Mouse (Mus musculus): ENCODE results near the gene Rab4a. TPM values are rescaled to one million over a fixed set of nuclear protein-coding genes. Genes with fewer than 3 reads are reported as not detected.

Gene Rab4a
- total RNA-seq, 1 experiment from 2014 or later: 23.6 TPM

DNA sequence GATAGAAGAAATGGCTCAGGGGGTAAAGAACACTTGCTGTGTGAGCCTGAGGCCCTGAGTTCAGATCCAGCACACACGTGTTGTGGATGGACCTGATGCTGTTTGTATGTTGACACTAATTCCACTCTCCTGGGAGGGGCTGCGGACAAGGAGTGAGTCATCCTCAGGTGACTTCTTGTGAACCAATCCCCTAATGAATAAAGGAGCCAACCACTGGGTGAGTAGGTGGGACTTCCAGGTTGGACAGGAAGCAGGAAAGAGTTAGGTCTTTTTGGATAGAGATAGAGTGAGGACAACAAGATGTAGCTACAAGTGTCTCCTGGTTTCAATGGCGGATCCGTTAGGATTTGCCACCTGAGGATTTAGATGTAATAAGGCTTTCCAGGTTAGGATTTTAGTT lies 43.6 kb downstream of the Rab4a start:
- DNase-seq: no peak

DNA sequence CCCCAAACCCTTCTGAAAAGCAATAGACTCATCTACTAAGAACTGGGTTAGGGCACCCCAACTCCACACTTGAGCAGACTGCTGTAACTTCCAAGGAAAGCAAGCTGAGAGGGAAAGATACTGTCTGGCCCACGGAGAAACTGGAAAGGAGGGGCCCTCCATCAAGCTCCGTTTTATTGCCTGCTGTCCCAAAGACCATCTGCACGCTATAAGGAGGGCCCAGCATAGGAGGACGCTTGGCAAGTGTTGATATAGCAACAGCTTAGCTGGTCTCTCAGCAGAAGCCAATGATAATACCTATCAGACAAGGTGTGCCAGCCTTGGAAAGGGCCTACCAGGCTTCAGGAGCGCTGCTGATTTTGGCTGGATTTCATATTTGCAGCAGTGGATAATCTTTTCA lies 45.8 kb downstream of the Rab4a start:
- no peak for DNase-seq

DNA sequence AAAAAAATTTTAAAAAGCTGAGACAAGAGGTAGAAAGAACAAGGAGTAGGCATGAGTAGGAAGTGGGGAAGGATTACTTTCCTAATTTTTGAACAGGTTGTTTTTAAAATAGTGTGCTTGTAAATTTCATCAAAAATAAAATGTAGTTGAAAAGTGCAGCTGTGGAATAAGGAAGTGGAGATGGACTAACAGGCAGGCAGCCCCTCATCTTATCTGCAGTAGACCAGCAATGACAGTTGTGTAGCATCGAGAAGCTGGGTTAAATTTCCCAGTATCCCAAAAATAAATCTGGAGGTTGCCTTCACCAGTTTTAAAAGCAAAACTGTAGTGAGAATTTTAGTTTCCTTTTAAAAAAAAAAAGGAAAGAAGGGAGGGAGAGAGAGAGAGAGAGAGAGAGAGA lies 48.5 kb downstream of the Rab4a start:
- no peak for DNase-seq

DNA sequence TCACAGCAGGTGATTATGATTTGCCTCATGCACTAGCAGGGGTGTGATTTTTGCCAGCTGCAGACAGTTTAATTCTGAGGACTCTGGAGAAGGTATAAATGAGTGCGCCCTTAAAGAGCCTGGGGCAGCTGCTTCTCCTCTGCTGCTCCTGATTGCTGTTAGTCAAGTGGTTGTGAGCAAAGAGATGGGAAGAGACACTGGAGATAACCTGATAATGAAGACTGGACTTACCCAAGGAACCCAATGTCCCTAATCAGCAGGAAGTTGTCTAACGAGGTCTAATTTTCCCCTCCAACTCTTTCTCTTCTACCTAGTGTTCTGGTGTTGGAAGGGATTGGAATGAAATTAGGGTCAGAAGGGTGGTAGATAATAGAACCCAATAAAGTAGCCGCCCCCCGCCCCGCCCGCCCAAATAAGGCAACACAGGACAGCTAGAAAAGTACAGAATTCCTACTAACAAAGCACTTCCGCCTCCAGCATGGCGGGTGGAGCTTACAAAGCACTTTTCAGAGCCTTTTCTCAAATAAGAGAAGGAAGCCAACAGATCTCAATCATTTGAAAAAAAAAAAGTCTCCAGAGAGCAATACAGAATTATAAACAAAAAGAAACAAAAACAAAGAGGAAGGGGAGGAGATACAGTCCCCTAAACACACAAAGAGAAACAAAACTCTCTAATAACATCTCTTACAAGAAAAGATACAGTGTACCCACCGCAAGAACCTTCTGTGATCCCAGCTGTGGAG lies 49.1 kb downstream of the Rab4a start:
- DNase-seq: no peak

DNA sequence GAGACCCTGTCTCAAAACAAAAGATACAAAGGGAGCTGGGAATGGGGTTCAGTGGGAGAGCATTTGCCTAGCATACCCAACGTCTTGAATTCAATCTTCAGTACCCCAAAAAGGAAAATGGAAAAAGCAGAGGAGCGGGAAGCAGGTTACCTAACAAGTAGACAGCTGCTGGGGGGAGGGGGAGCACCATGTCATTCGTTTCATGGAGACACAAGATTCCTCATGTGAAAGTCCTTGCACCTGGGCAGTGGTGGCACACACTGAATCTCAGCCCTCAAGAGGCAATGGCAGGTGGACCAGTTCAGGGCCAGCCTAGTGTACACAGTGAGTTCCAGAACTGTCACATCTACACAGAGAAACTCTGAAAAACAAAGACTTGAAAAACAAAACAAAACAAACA lies 51.6 kb downstream of the Rab4a start:
- no peak for DNase-seq

DNA sequence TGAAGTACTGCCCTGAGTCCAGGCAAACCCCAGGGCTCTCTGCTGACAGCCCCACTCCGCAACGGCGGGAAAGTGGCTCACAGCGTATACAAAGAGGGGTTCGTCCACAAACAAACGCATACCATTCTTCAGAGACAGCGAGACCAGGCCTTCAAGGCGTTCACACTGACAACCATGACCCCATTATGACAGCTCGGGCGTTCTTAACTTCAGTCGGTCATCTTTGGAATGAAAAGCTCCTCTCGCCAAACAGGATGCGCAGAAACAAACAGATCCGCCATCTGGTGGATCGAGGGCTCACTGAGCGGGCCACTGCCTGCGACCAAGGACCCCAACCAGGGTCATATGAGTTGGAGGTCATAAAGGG lies 52.8 kb downstream of the Rab4a start:
- DNase-seq: no peak

DNA sequence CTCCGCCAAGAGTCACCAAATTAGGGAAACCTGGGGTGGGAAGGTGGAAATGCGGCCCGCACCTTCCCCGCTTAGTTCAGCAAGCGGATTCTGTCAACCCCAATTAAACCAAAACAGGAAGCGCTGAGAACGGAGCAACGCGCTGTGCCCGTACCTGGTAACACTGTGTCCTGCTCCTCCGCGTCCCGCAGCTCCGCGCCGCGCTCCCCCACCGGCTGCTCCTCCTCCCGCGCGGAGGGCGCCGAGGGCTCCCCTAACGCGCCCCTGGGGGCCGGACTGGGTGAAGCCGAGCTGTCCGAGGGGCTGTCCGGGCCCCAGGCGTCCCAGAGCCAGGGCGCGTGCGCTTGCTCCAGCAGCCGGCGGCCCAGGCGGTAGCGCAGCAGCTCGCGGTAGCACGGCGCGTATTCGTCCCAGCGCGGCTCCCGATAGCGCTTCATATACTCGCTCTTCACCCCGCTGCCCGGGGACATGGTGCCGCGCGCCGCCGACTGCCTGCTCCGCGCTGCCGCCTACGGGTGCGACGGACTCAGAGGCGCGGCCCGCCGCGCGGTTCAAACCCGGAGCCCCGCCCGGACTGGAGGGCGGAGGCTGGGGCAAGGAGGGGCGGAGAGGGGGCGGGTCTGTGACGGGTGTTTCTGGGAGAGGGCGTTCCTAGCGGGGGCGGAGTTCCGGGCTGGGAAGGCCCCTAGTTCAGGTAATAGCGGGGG lies 53.3 kb downstream of the Rab4a start:
- peak; percentile 95 for DNase-seq

DNA sequence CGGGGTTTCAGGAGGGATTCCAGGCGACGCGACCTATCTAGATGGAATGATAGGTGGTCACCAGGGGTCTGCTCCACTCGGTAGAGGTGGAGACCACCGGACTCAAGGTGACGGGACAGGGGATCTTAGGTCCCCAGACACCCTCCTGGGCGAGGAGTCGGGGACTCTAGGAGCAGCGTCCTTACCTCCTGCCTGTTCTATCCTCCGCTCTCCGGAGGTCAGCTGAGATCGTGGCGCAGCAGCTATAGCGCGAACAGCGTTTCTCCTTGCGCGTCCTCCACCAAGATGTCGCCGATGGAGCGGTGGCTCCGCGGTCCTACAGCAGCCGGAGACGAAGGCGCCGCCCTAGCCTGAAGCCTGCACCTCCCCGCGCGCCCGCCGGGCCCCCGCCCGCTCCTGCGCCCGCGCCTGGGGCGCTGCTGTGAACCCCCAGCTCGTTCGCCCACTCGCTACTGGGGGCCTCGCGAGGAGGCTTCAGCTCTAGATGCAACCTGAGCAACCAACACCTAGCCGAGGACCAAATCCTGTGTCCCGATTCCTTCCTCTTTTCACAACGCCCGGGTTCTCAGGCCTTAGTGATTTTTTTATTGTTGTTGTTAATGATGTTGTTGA lies 54.0 kb downstream of the Rab4a start, which contains the start of gene Ccsap:
Gene Ccsap (minus strand): TSS at position 562 of the 612 bp plus-strand sequence.
- DNase-seq: peak; percentile 58

DNA sequence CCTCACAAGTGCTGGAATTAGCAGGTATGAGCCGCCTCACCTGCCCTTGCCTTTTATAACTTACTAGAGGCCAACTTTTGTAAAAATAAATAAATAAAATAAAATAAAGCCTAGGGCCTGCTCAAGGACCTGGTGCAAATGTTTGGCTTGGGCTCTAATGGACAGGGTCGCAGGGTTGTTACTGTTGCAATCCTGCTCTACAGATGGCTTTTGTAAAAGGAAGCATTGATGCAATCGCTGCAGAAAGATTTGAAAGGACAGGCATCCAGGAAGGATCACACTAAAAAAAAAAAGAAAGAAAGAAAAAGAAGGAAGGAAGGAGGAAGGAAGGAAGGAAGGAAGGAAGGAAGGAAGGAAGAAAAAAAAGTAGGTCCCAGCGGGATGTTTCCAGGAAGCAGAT lies 54.6 kb downstream of the Rab4a start:
- DNase-seq: no peak

DNA sequence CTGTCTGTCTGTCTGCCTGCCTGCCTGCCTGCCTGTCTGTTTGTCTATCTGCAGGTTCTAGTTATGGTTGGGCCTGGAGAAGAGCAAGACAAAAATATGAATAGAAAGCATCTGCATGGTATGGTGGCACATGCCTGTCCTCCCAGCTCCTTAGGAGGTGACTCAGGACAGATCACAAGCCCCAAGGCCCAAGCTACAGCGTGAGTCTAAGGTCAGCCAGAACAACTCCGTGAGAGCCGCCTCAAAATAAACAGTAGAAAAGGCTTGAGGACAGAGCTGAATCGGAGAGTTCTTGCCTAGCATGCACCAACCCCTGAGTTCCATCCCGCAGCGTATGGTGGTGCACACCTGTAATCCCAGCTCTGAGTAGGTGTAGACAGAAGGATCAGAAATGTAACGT lies 60.0 kb downstream of the Rab4a start:
- peak; percentile 23 for DNase-seq

DNA sequence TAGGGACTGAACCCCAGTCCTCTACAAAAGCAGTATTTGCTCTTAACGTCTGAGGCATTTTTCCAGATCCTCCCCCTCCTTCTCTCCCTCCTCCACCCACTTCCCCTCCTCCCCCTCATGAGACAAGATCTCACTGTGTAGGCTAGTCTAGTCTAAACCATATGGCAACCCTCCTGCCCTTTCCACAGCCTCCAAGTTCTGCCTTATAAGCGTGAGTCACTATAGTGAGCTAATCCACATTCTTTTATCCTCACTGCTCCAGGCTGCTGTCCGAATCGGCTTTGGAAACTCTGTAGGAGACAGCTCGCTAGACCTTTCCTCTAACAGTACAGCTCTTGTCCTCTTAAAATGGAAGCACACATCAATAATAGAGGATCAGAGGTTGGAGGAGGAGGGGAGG lies 61.2 kb downstream of the Rab4a start:
- DNase-seq: no peak

DNA sequence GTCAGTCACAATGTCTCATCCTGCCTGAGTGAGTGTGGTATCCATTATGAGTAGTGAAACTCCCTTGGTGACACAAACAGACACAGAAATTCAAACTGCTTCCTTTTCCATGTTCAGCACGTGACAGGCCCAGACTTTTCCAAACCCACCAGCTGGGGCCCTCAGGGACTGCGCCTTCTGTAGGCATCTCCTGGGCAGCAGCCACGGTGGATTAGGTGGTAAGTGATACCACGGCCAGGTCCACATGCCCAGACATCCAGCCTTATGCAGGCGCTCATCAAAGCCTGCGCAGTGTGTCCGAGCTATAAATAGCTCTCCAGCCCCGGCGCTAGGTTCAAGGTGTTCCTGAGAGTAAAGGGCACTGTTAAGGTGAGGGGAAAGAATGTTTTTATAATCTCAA lies 66.3 kb downstream of the Rab4a start:
- no peak for DNase-seq

DNA sequence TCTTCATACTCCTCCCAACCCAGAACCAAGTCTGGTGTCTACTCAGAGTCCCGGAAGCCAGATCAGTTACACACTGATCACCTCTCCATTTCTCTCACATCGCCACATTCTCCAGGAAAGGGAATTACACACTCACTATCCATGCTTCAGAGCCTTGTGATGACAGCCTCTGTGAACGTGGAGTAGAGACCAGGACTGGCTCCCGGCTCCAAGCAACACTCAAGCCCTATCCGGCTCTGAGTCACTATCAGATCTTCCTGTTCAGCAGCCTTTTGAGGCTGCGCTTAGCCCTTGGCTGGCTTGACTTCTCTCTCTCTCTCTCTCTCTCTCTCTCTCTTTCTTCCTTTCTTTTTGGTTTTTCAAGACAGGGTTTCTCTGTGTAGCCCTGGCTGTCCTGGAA lies 67.6 kb downstream of the Rab4a start:
- DNase-seq: no peak

DNA sequence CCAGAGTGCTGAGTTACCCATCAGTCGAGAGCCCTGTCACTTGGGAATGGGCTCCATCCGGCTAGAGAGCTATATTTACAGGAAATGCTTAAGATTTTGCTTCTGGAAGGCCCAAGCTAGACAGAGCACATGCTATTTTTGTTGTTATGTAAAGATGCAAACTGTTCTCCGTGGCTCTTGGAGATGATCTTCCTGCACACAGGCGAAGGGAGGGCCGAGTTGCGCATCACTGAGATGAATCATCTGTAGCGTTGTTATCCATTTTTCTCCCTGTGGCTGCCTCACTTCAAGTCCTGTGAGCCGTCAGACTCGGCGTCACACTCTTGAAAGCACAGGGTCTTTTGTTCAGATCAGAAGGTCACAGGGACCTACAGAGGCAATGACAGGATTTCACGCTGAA lies 68.5 kb downstream of the Rab4a start:
- no peak for DNase-seq

DNA sequence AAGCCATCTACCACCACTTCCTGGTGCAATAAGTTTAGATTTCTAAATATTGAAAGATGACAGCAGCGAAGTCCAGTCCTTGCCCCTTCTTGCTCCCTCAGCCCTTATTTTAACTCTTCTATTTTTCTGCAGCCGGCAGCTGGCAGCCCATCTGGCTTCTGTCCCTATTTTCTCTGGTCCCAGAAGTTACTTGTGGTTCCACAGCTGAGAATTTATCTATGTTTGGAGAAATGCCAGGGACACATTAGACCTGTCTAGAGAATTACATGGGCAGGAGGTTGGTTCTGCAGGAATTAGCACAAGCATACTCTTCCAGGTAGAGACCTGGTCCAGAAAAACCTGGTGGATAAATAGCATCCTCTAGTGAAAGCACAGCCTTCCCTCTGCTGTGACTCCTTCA lies 72.1 kb downstream of the Rab4a start:
- DNase-seq: no peak

DNA sequence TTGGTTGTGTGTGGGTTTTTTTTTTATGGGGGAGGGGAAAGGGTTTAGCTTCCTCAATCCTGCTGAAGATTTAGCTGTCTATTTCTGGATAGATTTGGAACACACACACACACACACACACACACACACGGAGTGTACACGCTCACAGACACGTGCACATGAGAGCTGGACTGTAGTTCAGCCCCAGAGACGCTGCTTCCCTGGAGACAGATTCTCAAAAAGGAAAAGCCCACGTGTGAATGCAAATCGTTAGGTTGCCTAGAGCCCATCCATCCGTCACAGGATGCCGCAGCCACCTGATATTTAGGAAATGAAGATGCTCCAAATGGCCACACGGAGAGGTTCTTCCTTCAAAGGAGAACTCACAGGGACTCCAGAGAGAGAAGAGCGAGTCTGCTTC lies 74.5 kb downstream of the Rab4a start:
- DNase-seq: no peak

DNA sequence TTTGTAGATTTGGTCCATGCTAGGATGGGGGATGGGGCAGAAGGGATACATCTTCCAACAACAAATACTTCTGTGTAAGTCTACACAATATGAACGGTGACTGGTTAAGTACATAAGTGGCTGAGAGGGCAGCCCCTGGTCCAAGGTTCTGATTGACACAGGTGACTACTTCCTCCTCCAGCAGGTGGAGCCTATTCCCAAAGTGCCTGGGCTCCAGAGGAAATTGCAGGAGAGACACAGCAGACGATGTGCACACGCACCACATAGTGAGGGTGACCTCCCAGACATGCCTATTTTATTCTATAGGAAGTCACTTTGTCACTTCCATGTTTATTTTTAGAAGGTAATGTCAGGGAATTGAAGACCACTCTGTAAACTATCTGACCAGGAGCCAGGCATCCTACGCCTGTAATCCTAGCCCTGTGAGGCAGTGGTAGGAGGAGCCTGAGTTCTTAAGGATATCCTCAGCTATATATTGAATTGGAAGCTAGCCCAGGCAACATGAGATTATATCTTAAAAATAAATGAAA lies 75.1 kb downstream of the Rab4a start:
- no peak for DNase-seq

DNA sequence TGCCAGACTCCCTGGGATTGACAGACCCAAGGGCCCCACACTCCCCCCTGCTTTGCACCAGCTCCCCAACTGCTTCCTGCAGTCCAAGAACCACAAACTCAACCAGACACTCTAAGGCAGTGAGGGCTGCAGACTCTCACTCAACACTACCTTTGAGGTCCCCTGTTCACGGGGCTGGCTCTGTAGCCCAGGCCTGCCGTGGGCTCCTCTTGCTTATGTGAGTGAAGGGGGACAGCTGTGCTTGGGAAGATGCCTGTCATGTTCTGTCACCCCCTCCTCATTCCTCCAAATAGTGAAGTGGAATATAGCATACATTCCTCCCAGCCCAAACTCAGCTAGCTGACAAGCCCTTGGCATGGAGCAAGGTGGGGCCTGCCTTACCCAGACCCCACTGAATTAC lies 76.6 kb downstream of the Rab4a start:
- DNase-seq: no peak

DNA sequence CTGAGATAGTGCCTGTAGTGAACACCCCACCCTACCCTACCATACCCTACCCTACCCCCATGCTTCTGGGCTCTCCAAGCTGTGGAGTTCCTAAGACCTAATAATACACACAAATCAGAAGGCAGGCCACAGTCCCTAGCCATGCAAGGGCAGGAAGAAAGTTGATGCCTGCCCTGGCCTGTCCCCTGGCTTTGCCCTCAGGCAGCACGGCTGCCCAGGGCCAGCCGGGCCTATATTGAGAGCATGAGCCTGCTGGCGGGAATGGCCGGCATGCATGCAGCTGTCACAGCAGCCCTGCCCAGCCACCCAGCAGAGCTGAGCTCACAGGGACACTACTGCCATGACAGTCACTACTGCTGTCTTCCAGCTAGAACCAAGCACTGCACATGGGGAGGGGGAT lies 77.3 kb downstream of the Rab4a start:
- DNase-seq: no peak
